Mouse (Mus musculus) midbrain, embryonic 16.5 days (tissue): ENCODE measurements at regions not wholly inside any gene's neighbourhood (a gene's known extent, or its start where the extent isn't known, plus 50 kb on each side); places are given as distances from the start of the nearest gene placed in this dataset.

Experiments
- ATAC-seq: fragments of 200-750 bp; cut with Nextera tagmentation; 2 replicates; pipeline ENCODE4 v1.8.0; 2017; ENCODE audit warnings: moderate TSS enrichment
- H3K27ac ChIP-seq: fragments of 300-500 bp; sonication (generic); 2 replicates; pipeline ENCODE4 v1.5.1; 2014; ENCODE audit warnings: mild to moderate bottlenecking, low read length, mixed read lengths
- H3K27me3 ChIP-seq: fragments of 300-500 bp; sonication (generic); 2 replicates; pipeline ENCODE4 v1.6.1; 2014; ENCODE audit warnings: low read depth, low read length, mixed read lengths; ENCODE audit not compliant: control insufficient read depth, insufficient read depth
- H3K36me3 ChIP-seq: fragments of 300-500 bp; sonication (generic); 2 replicates; pipeline ENCODE4 v1.6.1; 2014; ENCODE audit warnings: mild to moderate bottlenecking, low read length, moderate library complexity, mixed read lengths; ENCODE audit not compliant: control insufficient read depth, insufficient read depth
- H3K4me1 ChIP-seq: fragments of 300-500 bp; sonication (generic); 2 replicates; pipeline ENCODE4 v1.6.1; 2014; ENCODE audit warnings: mild to moderate bottlenecking, low read length, mixed read lengths; ENCODE audit not compliant: control insufficient read depth, insufficient read depth
- H3K4me2 ChIP-seq: fragments of 300-500 bp; sonication (generic); 2 replicates; pipeline ENCODE4 v1.6.1; 2014; ENCODE audit warnings: mild to moderate bottlenecking, low read length, mixed read lengths
- H3K4me3 ChIP-seq: fragments of 300-500 bp; sonication (generic); 2 replicates; pipeline ENCODE4 v1.5.1; 2014; ENCODE audit warnings: low read depth, mild to moderate bottlenecking, low read length, moderate library complexity, mixed read lengths
- H3K9ac ChIP-seq: fragments of 300-500 bp; sonication (generic); 2 replicates; pipeline ENCODE4 v1.6.1; 2014; ENCODE audit warnings: low read depth, low read length, mixed read lengths
- H3K9me3 ChIP-seq: fragments of 300-500 bp; sonication (generic); replicated peaks from 2 replicates; pipeline ENCODE4 v1.6.1; 2014; ENCODE audit warnings: mild to moderate bottlenecking, low read length, mixed read lengths; ENCODE audit not compliant: control insufficient read depth, poor library complexity, severe bottlenecking
- WGBS: fragments of 180-500 bp; shearing (Covaris S2); extraction: QIAGEN DNeasy Blood & Tissue Kit; methylation state at CpG from one replicate; pipeline ENCODE4 v1.1.7; 2014; 5-methylcytosine and 5-hydroxymethylcytosine counted together

- no peak overlapping the region for H3K9ac ChIP-seq
- 0 out of 2 replicates have a peak, but pooled peaks have one; percentile 34 for ATAC-seq
- no peaks in the 10 kb centered on the region for H3K9me3 ChIP-seq
- H3K27me3 ChIP-seq, result no peaks in the 10 kb centered on the region; the same call in 1 of the 2 replicates
- H3K4me3 ChIP-seq, result no peak overlapping the region
- H3K27ac ChIP-seq, result peak overlapping the region; percentile 30
- no peak overlapping the region for H3K4me2 ChIP-seq
- peaks cover 20% of the 10 kb centered on the region for H3K4me1 ChIP-seq
- H3K36me3 ChIP-seq, result no peaks in the 10 kb centered on the region
- WGBS, result 9% methylated on average over 11 of the region's 11 CpGs
Observed at GRCm38 (mm10) chr12:12783699-12784605, 157.8 kb downstream of the Mycn start.

- H3K4me2 ChIP-seq, result no peak overlapping the region
- H3K9me3 ChIP-seq, result no peaks in the 10 kb centered on the region
- no peak overlapping the region for H3K27ac ChIP-seq
- WGBS, result 98% methylated on average over 5 of the region's 5 CpGs
- no peak overlapping the region for H3K9ac ChIP-seq
- no peaks in the 10 kb centered on the region for H3K36me3 ChIP-seq
- no peak for ATAC-seq
- no peaks in the 10 kb centered on the region for H3K27me3 ChIP-seq
- H3K4me3 ChIP-seq, result no peak overlapping the region
- peaks cover 13% of the 10 kb centered on the region for H3K4me1 ChIP-seq
Observed at GRCm38 (mm10) chr12:12781526-12781925, 160.2 kb downstream of the Mycn start.

GRCm38 (mm10) chr12:12778563-12779256 is 163.0 kb downstream of the Mycn start:
- no peak overlapping the region for H3K9ac ChIP-seq
- H3K27ac ChIP-seq, result no peak overlapping the region
- no peak overlapping the region for H3K4me2 ChIP-seq
- H3K4me3 ChIP-seq, result no peak overlapping the region
- WGBS, result 25% methylated on average over 4 of the region's 4 CpGs
- H3K4me1 ChIP-seq, result peaks cover 3% of the 10 kb centered on the region
- no peaks in the 10 kb centered on the region for H3K9me3 ChIP-seq
- H3K36me3 ChIP-seq, result no peaks in the 10 kb centered on the region
- H3K27me3 ChIP-seq, result no peaks in the 10 kb centered on the region
- ATAC-seq, result no peak

- H3K36me3 ChIP-seq, result no peaks in the 10 kb centered on the region
- no peak overlapping the region for H3K9ac ChIP-seq
- no peak overlapping the region for H3K27ac ChIP-seq
- H3K4me1 ChIP-seq, result no peaks in the 10 kb centered on the region
- H3K4me2 ChIP-seq, result no peak overlapping the region
- peak; percentile 17; the same call in 1 of the 2 replicates for ATAC-seq
- no peaks in the 10 kb centered on the region for H3K27me3 ChIP-seq
- no peak overlapping the region for H3K4me3 ChIP-seq
- H3K9me3 ChIP-seq, result no peaks in the 10 kb centered on the region
- 87% methylated on average over 8 of the region's 8 CpGs for WGBS
Observed at GRCm38 (mm10) chr12:12777422-12777821, 164.3 kb downstream of the Mycn start.

- Histone ChIP-seq H3K27ac (no peak overlapping the region), H3K4me2 (no peak overlapping the region), H3K4me1 (no peaks in the 10 kb centered on the region), H3K9ac (no peak overlapping the region), H3K36me3 (no peaks in the 10 kb centered on the region), H3K4me3 (no peak overlapping the region), H3K27me3 (no peaks in the 10 kb centered on the region), H3K9me3 (no peaks in the 10 kb centered on the region)
- ATAC-seq, result no peak
- 66% methylated on average over 6 of the region's 6 CpGs for WGBS
Observed at GRCm38 (mm10) chr12:12776783-12777182, 164.9 kb downstream of the Mycn start.

GRCm38 (mm10) chr12:12770970-12771369 is 170.7 kb downstream of the Mycn start:
- Histone ChIP-seq H3K27ac (no peak overlapping the region), H3K4me2 (no peak overlapping the region), H3K27me3 (no peaks in the 10 kb centered on the region), H3K9me3 (no peaks in the 10 kb centered on the region), H3K36me3 (no peaks in the 10 kb centered on the region), H3K4me1 (peaks cover 3% of the 10 kb centered on the region; the same call in 1 of the 2 replicates), H3K4me3 (no peak overlapping the region), H3K9ac (no peak overlapping the region)
- 41% methylated on average over 4 of the region's 4 CpGs for WGBS
- ATAC-seq, result no peak

- no peaks in the 10 kb centered on the region for H3K27me3 ChIP-seq
- H3K36me3 ChIP-seq, result no peaks in the 10 kb centered on the region
- H3K27ac ChIP-seq, result 0 out of 2 replicates have a peak overlapping the region, but pooled peaks have one; percentile 40
- peaks cover 3% of the 10 kb centered on the region; the same call in 1 of the 2 replicates for H3K4me1 ChIP-seq
- peak; percentile 36; the same call in 1 of the 2 replicates for ATAC-seq
- H3K4me2 ChIP-seq, result no peak overlapping the region
- no peak overlapping the region for H3K4me3 ChIP-seq
- no peaks in the 10 kb centered on the region for H3K9me3 ChIP-seq
- WGBS, result 53% methylated on average over 11 of the region's 11 CpGs
- H3K9ac ChIP-seq, result no peak overlapping the region
Observed at GRCm38 (mm10) chr12:12766510-12767304, 175.0 kb downstream of the Mycn start.

GRCm38 (mm10) chr12:12765490-12766058 is 176.1 kb downstream of the Mycn start:
- Histone ChIP-seq H3K4me3 (no peak overlapping the region), H3K4me1 (no peaks in the 10 kb centered on the region; the same call in 1 of the 2 replicates), H3K27me3 (no peaks in the 10 kb centered on the region), H3K36me3 (no peaks in the 10 kb centered on the region), H3K9ac (no peak overlapping the region), H3K9me3 (no peaks in the 10 kb centered on the region), H3K27ac (no peak overlapping the region), H3K4me2 (no peak overlapping the region)
- ATAC-seq, result 0 out of 2 replicates have a peak, but pooled peaks have one; percentile 47
- 51% methylated on average over 7 of the region's 7 CpGs for WGBS
